Mouse (Mus musculus): ENCODE measurements at regions not wholly inside any gene's neighbourhood (a gene's known extent, or its start where the extent isn't known, plus 50 kb on each side); places are given as distances from the start of the nearest gene placed in this dataset.

GRCm38 (mm10) chr7:117065771-117066170 lies 315.0 kb upstream of the Xylt1 start:
- Histone ChIP-seq H3K4me1 (replicated peaks; ENCODE audit: control insufficient read depth, insufficient read depth, low read length) (no peaks in the 10 kb centered on the region), H3K27ac (ENCODE audit: low read depth, low read length) (no peak overlapping the region), H3K36me3 (ENCODE audit: control insufficient read depth, insufficient read depth, low read length) (no peaks in the 10 kb centered on the region), H3K9me3 (ENCODE audit: control insufficient read depth, low read length) (no peaks in the 10 kb centered on the region), H3K4me3 (ENCODE audit: low read depth, low read length) (no peak overlapping the region), H3K27me3 (ENCODE audit: control insufficient read depth, insufficient read depth, low read length) (no peaks in the 10 kb centered on the region), H3K4me2 (replicated peaks; ENCODE audit: low read depth, low read length) (no peak overlapping the region), H3K9ac (ENCODE audit: low read depth, low read length) (no peak overlapping the region)
- 61% methylated on average over 2 of the region's 2 CpGs for WGBS
- DNase-seq (ENCODE audit: low spot score) (no peak), ATAC-seq (ENCODE audit: low FRiP score) (no peak)

- no peaks in the 10 kb centered on the region for H3K36me3 ChIP-seq (ENCODE audit: control insufficient read depth, insufficient read depth, low read length)
- no peak overlapping the region for H3K4me2 ChIP-seq (replicated peaks; ENCODE audit: low read depth, low read length)
- H3K27me3 ChIP-seq (ENCODE audit: control insufficient read depth, insufficient read depth, low read length): no peaks in the 10 kb centered on the region
- no peaks in the 10 kb centered on the region for H3K4me1 ChIP-seq (replicated peaks; ENCODE audit: control insufficient read depth, insufficient read depth, low read length)
- no peak overlapping the region for H3K27ac ChIP-seq (ENCODE audit: low read depth, low read length)
- no peak overlapping the region for H3K9ac ChIP-seq (ENCODE audit: low read depth, low read length)
- H3K9me3 ChIP-seq (ENCODE audit: control insufficient read depth, low read length): no peaks in the 10 kb centered on the region
- ATAC-seq (ENCODE audit: low FRiP score): no peak
- DNase-seq (ENCODE audit: low spot score): peak; percentile 2
- WGBS: 65% methylated on average over 6 of the region's 6 CpGs
- H3K4me3 ChIP-seq (ENCODE audit: low read depth, low read length): no peak overlapping the region
Observed at GRCm38 (mm10) chr7:117090911-117091550, 289.7 kb upstream of the Xylt1 start.

GRCm38 (mm10) chr7:117092860-117093259 lies 287.9 kb upstream of the Xylt1 start:
- no peak overlapping the region for H3K4me3 ChIP-seq (ENCODE audit: low read depth, low read length)
- H3K9ac ChIP-seq (ENCODE audit: low read depth, low read length): no peak overlapping the region
- no peak for DNase-seq (ENCODE audit: low spot score)
- no peak overlapping the region for H3K27ac ChIP-seq (ENCODE audit: low read depth, low read length)
- H3K27me3 ChIP-seq (ENCODE audit: control insufficient read depth, insufficient read depth, low read length): no peaks in the 10 kb centered on the region
- H3K9me3 ChIP-seq (ENCODE audit: control insufficient read depth, low read length): no peaks in the 10 kb centered on the region
- WGBS: 86% methylated on average over 4 of the region's 4 CpGs
- H3K4me2 ChIP-seq (replicated peaks; ENCODE audit: low read depth, low read length): no peak overlapping the region
- ATAC-seq (ENCODE audit: low FRiP score): no peak
- H3K4me1 ChIP-seq (replicated peaks; ENCODE audit: control insufficient read depth, insufficient read depth, low read length): no peaks in the 10 kb centered on the region
- no peaks in the 10 kb centered on the region for H3K36me3 ChIP-seq (ENCODE audit: control insufficient read depth, insufficient read depth, low read length)

- Histone ChIP-seq H3K4me2 (replicated peaks; ENCODE audit: low read depth, low read length) (no peak overlapping the region), H3K4me3 (ENCODE audit: low read depth, low read length) (no peak overlapping the region), H3K9me3 (ENCODE audit: control insufficient read depth, low read length) (no peaks in the 10 kb centered on the region), H3K4me1 (replicated peaks; ENCODE audit: control insufficient read depth, insufficient read depth, low read length) (no peaks in the 10 kb centered on the region), H3K27ac (ENCODE audit: low read depth, low read length) (no peak overlapping the region), H3K9ac (ENCODE audit: low read depth, low read length) (no peak overlapping the region), H3K36me3 (ENCODE audit: control insufficient read depth, insufficient read depth, low read length) (no peaks in the 10 kb centered on the region), H3K27me3 (ENCODE audit: control insufficient read depth, insufficient read depth, low read length) (no peaks in the 10 kb centered on the region)
- DNase-seq (ENCODE audit: low spot score): no peak
- ATAC-seq (ENCODE audit: low FRiP score): no peak
- WGBS: 78% methylated on average over 3 of the region's 3 CpGs
Observed at GRCm38 (mm10) chr7:117097618-117098017, 283.2 kb upstream of the Xylt1 start.

GRCm38 (mm10) chr7:117099041-117099440 lies 281.7 kb upstream of the Xylt1 start:
- Histone ChIP-seq H3K4me2 (replicated peaks; ENCODE audit: low read depth, low read length) (no peak overlapping the region), H3K9me3 (ENCODE audit: control insufficient read depth, low read length) (no peaks in the 10 kb centered on the region), H3K27me3 (ENCODE audit: control insufficient read depth, insufficient read depth, low read length) (no peaks in the 10 kb centered on the region), H3K36me3 (ENCODE audit: control insufficient read depth, insufficient read depth, low read length) (no peaks in the 10 kb centered on the region), H3K4me3 (ENCODE audit: low read depth, low read length) (no peak overlapping the region), H3K9ac (ENCODE audit: low read depth, low read length) (no peak overlapping the region), H3K27ac (ENCODE audit: low read depth, low read length) (no peak overlapping the region), H3K4me1 (replicated peaks; ENCODE audit: control insufficient read depth, insufficient read depth, low read length) (no peaks in the 10 kb centered on the region)
- 82% methylated on average over 6 of the region's 6 CpGs for WGBS
- no peak for DNase-seq (ENCODE audit: low spot score)
- ATAC-seq (ENCODE audit: low FRiP score): no peak

- WGBS: 71% methylated on average over 5 of the region's 5 CpGs
- no peak overlapping the region for H3K9ac ChIP-seq (ENCODE audit: low read depth, low read length)
- no peak for ATAC-seq (ENCODE audit: low FRiP score)
Observed at GRCm38 (mm10) chr7:117103035-117103434, 277.7 kb upstream of the Xylt1 start.

GRCm38 (mm10) chr7:117106691-117107191 lies 274.0 kb upstream of the Xylt1 start:
- H3K36me3 ChIP-seq (ENCODE audit: control insufficient read depth, insufficient read depth, low read length): no peaks in the 10 kb centered on the region
- H3K9ac ChIP-seq (ENCODE audit: low read depth, low read length): no peak overlapping the region
- no peak for ATAC-seq (ENCODE audit: low FRiP score)

More at GRCm38 (mm10) chr7:117103035-117103434, 277.7 kb upstream of the Xylt1 start:
- Histone ChIP-seq H3K27me3 (ENCODE audit: control insufficient read depth, insufficient read depth, low read length) (no peaks in the 10 kb centered on the region), H3K9me3 (ENCODE audit: control insufficient read depth, low read length) (no peaks in the 10 kb centered on the region), H3K4me1 (replicated peaks; ENCODE audit: control insufficient read depth, insufficient read depth, low read length) (no peaks in the 10 kb centered on the region), H3K4me2 (replicated peaks; ENCODE audit: low read depth, low read length) (no peak overlapping the region), H3K36me3 (ENCODE audit: control insufficient read depth, insufficient read depth, low read length) (no peaks in the 10 kb centered on the region), H3K4me3 (ENCODE audit: low read depth, low read length) (no peak overlapping the region), H3K27ac (ENCODE audit: low read depth, low read length) (no peak overlapping the region)
- no peak for DNase-seq (ENCODE audit: low spot score)

GRCm38 (mm10) chr7:117108391-117108790 lies 272.4 kb upstream of the Xylt1 start:
- 93% methylated on average over 3 of the region's 3 CpGs for WGBS
- no peak overlapping the region for H3K4me3 ChIP-seq (ENCODE audit: low read depth, low read length)

More at GRCm38 (mm10) chr7:117106691-117107191, 274.0 kb upstream of the Xylt1 start:
- H3K4me3 ChIP-seq (ENCODE audit: low read depth, low read length): no peak overlapping the region
- no peaks in the 10 kb centered on the region for H3K4me1 ChIP-seq (replicated peaks; ENCODE audit: control insufficient read depth, insufficient read depth, low read length)
- no peak overlapping the region for H3K4me2 ChIP-seq (replicated peaks; ENCODE audit: low read depth, low read length)
- no peak for DNase-seq (ENCODE audit: low spot score)
- WGBS: 89% methylated on average over 7 of the region's 7 CpGs
- no peaks in the 10 kb centered on the region for H3K27me3 ChIP-seq (ENCODE audit: control insufficient read depth, insufficient read depth, low read length)
- no peak overlapping the region for H3K27ac ChIP-seq (ENCODE audit: low read depth, low read length)
- no peaks in the 10 kb centered on the region for H3K9me3 ChIP-seq (ENCODE audit: control insufficient read depth, low read length)

GRCm38 (mm10) chr7:117127728-117128127 lies 253.1 kb upstream of the Xylt1 start:
- no peaks in the 10 kb centered on the region for H3K36me3 ChIP-seq (ENCODE audit: control insufficient read depth, insufficient read depth, low read length)
- H3K4me2 ChIP-seq (replicated peaks; ENCODE audit: low read depth, low read length): no peak overlapping the region
- H3K9ac ChIP-seq (ENCODE audit: low read depth, low read length): no peak overlapping the region
- DNase-seq (ENCODE audit: low spot score) (no peak), ATAC-seq (ENCODE audit: low FRiP score) (no peak)
- no peaks in the 10 kb centered on the region for H3K9me3 ChIP-seq (ENCODE audit: control insufficient read depth, low read length)
- no peaks in the 10 kb centered on the region for H3K27me3 ChIP-seq (ENCODE audit: control insufficient read depth, insufficient read depth, low read length)
- no peaks in the 10 kb centered on the region for H3K4me1 ChIP-seq (replicated peaks; ENCODE audit: control insufficient read depth, insufficient read depth, low read length)
- no peak overlapping the region for H3K4me3 ChIP-seq (ENCODE audit: low read depth, low read length)
- WGBS: 71% methylated on average over 3 of the region's 3 CpGs
- H3K27ac ChIP-seq (ENCODE audit: low read depth, low read length): no peak overlapping the region

More at GRCm38 (mm10) chr7:117108391-117108790, 272.4 kb upstream of the Xylt1 start:
- H3K27ac ChIP-seq (ENCODE audit: low read depth, low read length): no peak overlapping the region
- no peak overlapping the region for H3K4me2 ChIP-seq (replicated peaks; ENCODE audit: low read depth, low read length)
- no peak overlapping the region for H3K9ac ChIP-seq (ENCODE audit: low read depth, low read length)
- H3K9me3 ChIP-seq (ENCODE audit: control insufficient read depth, low read length): no peaks in the 10 kb centered on the region
- H3K4me1 ChIP-seq (replicated peaks; ENCODE audit: control insufficient read depth, insufficient read depth, low read length): no peaks in the 10 kb centered on the region
- no peak for DNase-seq (ENCODE audit: low spot score)
- H3K36me3 ChIP-seq (ENCODE audit: control insufficient read depth, insufficient read depth, low read length): no peaks in the 10 kb centered on the region
- no peaks in the 10 kb centered on the region for H3K27me3 ChIP-seq (ENCODE audit: control insufficient read depth, insufficient read depth, low read length)
- no peak for ATAC-seq (ENCODE audit: low FRiP score)
